Mouse (Mus musculus) limb, embryonic 15.5 days (tissue): ENCODE data around the gene Sec11a. TPM values are rescaled to one million over a fixed set of nuclear protein-coding genes. Genes with fewer than 3 reads are reported as not detected.
A peak's percentile ranks its signal among the peaks of the same experiment; 100 is the strongest.

ENCODE experiments used
- ATAC-seq: fragments of 200-750 bp; cut with Nextera tagmentation; 2 replicates; pipeline ENCODE4 v1.8.0; 2017; ENCODE audit warnings: low read depth, moderate TSS enrichment; ENCODE audit not compliant: insufficient number of reproducible peaks, low FRiP score, low TSS enrichment
- H3K27ac ChIP-seq: fragments of 300-500 bp; sonication (generic); 2 replicates; pipeline ENCODE4 v1.5.1; 2015; ENCODE audit warnings: moderate library complexity, mild to moderate bottlenecking, inconsistent platforms
- H3K27me3 ChIP-seq: fragments of 300-500 bp; sonication (generic); 2 replicates; pipeline ENCODE4 v1.6.1; 2015; ENCODE audit warnings: inconsistent platforms
- H3K36me3 ChIP-seq: fragments of 300-500 bp; sonication (generic); 2 replicates; pipeline ENCODE4 v1.6.1; 2015; ENCODE audit warnings: inconsistent platforms
- H3K4me1 ChIP-seq: fragments of 300-500 bp; sonication (generic); 2 replicates; pipeline ENCODE4 v1.6.1; 2015; ENCODE audit warnings: inconsistent platforms
- H3K4me2 ChIP-seq: fragments of 300-500 bp; sonication (generic); 2 replicates; pipeline ENCODE4 v1.6.1; 2015; ENCODE audit warnings: mild to moderate bottlenecking, inconsistent platforms
- H3K4me3 ChIP-seq: fragments of 300-500 bp; sonication (generic); 2 replicates; pipeline ENCODE4 v1.5.1; 2015; ENCODE audit warnings: mild to moderate bottlenecking, inconsistent platforms
- H3K9ac ChIP-seq: fragments of 300-500 bp; sonication (generic); 2 replicates; pipeline ENCODE4 v1.6.1; 2015; ENCODE audit warnings: inconsistent platforms
- H3K9me3 ChIP-seq: fragments of 300-500 bp; sonication (generic); 2 replicates; pipeline ENCODE4 v1.6.1; 2016; ENCODE audit warnings: inconsistent platforms
- WGBS: fragments of 180-500 bp; shearing (Covaris S2); methylation state at CpG from one replicate; pipeline ENCODE4 v1.1.7; 2015; 5-methylcytosine and 5-hydroxymethylcytosine counted together
- polyA plus RNA-seq: library from polyadenylated mRNA; unstranded; fragments of >200 nt; fragmentation: Nextera tagmentation; extraction: Ambion mirVana; gene quantifications from 2 replicates; pipeline ENCODE4 v1.2.1, GENCODE M21; 2015

Sec11a gene
- polyA plus RNA-seq, 1 experiment from 2014 or later = 230 TPM

GRCm38 (mm10) chr7:80864831-80865230, 82.7 kb downstream of the Sec11a start:
- H3K4me3 ChIP-seq = no peak overlapping the region
- H3K4me2 ChIP-seq = no peak overlapping the region
- no peak overlapping the region for H3K9ac ChIP-seq
- no peak overlapping the region for H3K27ac ChIP-seq
- peaks cover 54% of the 10 kb centered on the region for H3K36me3 ChIP-seq
- H3K9me3 ChIP-seq = no peaks in the 10 kb centered on the region
- WGBS = 77% methylated on average over 8 of the region's 8 CpGs
- peaks cover 16% of the 10 kb centered on the region for H3K4me1 ChIP-seq
- H3K27me3 ChIP-seq = no peaks in the 10 kb centered on the region
- ATAC-seq = no peak

DNA sequence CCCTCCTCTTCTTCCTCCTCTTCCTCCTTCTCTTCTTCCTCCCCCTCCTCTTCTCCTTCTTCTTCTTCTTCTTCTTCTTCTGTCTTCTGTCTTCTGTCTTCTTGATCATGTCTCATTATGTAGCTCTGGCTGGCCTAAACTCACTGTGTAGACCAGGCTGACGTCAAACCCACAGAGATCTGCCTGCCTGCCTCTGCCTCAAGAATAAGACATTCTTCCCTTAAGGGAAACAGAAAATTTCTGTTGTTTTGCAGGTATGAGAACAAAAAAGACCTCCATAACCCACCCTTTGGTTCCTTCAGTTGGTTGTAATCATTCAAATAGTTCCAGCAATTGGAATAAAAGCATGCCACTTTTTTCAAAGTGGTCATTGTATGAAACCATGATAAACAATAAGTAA, 83.4 kb downstream of the Sec11a start:
- ATAC-seq = no peak
- Histone ChIP-seq H3K36me3 (peaks cover 50% of the 10 kb centered on the region), H3K9me3 (no peaks in the 10 kb centered on the region), H3K4me3 (no peak overlapping the region), H3K4me1 (peaks cover 16% of the 10 kb centered on the region), H3K27ac (no peak overlapping the region), H3K27me3 (no peaks in the 10 kb centered on the region), H3K9ac (no peak overlapping the region), H3K4me2 (no peak overlapping the region)
- 77% methylated on average over 1 of the region's 1 CpGs for WGBS

GRCm38 (mm10) chr7:80863520-80863919, 84.1 kb downstream of the Sec11a start:
- H3K27me3 ChIP-seq = no peaks in the 10 kb centered on the region
- no peak overlapping the region for H3K27ac ChIP-seq
- ATAC-seq = no peak
- no peaks in the 10 kb centered on the region for H3K9me3 ChIP-seq
- H3K4me2 ChIP-seq = no peak overlapping the region
- 87% methylated on average over 5 of the region's 5 CpGs for WGBS
- no peak overlapping the region for H3K4me3 ChIP-seq
- peaks cover 16% of the 10 kb centered on the region for H3K4me1 ChIP-seq
- H3K9ac ChIP-seq = no peak overlapping the region
- peaks cover 44% of the 10 kb centered on the region for H3K36me3 ChIP-seq

- Histone ChIP-seq H3K36me3 (peaks cover 36% of the 10 kb centered on the region), H3K4me2 (no peak overlapping the region), H3K27me3 (no peaks in the 10 kb centered on the region), H3K4me1 (peaks cover 16% of the 10 kb centered on the region), H3K9ac (no peak overlapping the region), H3K9me3 (no peaks in the 10 kb centered on the region), H3K27ac (no peak overlapping the region), H3K4me3 (no peak overlapping the region)
- 76% methylated on average over 2 of the region's 2 CpGs for WGBS
- no peak for ATAC-seq
Observed at GRCm38 (mm10) chr7:80862475-80862874, 85.1 kb downstream of the Sec11a start.

GRCm38 (mm10) chr7:80860729-80861274, 86.8 kb downstream of the Sec11a start, which contains the start of gene Zscan2:
Gene Zscan2 (plus strand): TSS chr7:80860920.
- peaks cover 16% of the 10 kb centered on the region for H3K4me1 ChIP-seq
- H3K9ac ChIP-seq = peak within 1 kb of the TSS; percentile 77
- no peaks in the 10 kb centered on the region for H3K27me3 ChIP-seq
- peak within 1 kb of the TSS; percentile 86 for H3K27ac ChIP-seq
- 0% methylated on average over 40 of the region's 40 CpGs for WGBS
- H3K4me3 ChIP-seq = peak within 1 kb of the TSS; percentile 97
- H3K36me3 ChIP-seq = peaks cover 22% of the 10 kb centered on the region
- peak; percentile 98 for ATAC-seq
- H3K9me3 ChIP-seq = no peaks in the 10 kb centered on the region
- H3K4me2 ChIP-seq = peak within 1 kb of the TSS; percentile 69

DNA sequence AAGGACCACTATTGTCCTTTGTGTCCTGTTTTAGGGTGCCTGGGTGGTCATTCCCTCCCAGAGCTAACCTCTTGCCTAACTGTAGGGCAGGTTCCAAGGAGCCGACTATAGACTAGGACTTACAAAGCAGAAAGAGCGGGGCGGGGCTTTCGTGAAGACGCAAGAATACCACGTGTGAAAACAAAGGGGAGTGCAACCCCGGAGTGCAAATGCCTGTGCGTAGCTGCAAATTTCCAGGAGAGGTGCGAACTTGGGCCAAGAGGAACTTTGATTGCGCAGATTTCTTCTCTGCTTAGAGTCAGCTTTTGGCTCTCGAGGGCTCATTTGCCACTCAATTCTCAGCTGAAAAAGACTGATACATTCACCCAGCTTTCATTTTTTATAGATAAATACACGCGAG, 87.4 kb downstream of the Sec11a start:
- H3K4me1 ChIP-seq = peaks cover 16% of the 10 kb centered on the region
- peak overlapping the region; percentile 4; the same call in 1 of the 2 replicates for H3K9ac ChIP-seq
- WGBS = under 1% methylated on average over 13 of the region's 13 CpGs
- H3K4me2 ChIP-seq = peak overlapping the region; percentile 69
- peak overlapping the region; percentile 97 for H3K4me3 ChIP-seq
- H3K27me3 ChIP-seq = no peaks in the 10 kb centered on the region
- H3K9me3 ChIP-seq = no peaks in the 10 kb centered on the region
- no peak overlapping the region for H3K27ac ChIP-seq
- ATAC-seq = 0 out of 2 replicates have a peak, but pooled peaks have one; percentile 61
- H3K36me3 ChIP-seq = peaks cover 17% of the 10 kb centered on the region

DNA sequence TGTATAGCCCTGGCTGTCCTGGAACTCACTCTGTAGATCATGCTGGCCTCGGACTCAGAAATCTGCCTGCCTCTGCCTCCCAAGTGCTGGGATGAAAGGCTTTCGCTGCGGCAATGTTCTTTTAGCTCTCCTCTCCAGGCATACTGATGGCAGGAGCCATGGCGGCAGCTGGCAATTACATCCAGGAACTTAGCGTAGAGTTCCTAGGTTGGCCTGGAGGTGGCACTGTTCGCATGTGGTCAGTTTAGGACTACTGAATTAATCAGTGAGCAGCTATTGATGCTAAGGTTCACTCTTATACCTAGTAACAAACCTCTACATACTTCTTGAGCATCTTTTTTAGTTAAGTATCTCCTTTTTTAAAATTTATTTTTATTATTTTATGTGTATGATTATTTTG, 90.4 kb downstream of the Sec11a start:
- no peak overlapping the region for H3K9ac ChIP-seq
- H3K4me3 ChIP-seq = no peak overlapping the region
- H3K4me2 ChIP-seq = no peak overlapping the region
- peaks cover 9% of the 10 kb centered on the region for H3K4me1 ChIP-seq
- H3K9me3 ChIP-seq = no peaks in the 10 kb centered on the region
- no peak overlapping the region for H3K27ac ChIP-seq
- H3K36me3 ChIP-seq = no peaks in the 10 kb centered on the region
- H3K27me3 ChIP-seq = no peaks in the 10 kb centered on the region
- ATAC-seq = no peak
- 27% methylated on average over 6 of the region's 6 CpGs for WGBS

DNA sequence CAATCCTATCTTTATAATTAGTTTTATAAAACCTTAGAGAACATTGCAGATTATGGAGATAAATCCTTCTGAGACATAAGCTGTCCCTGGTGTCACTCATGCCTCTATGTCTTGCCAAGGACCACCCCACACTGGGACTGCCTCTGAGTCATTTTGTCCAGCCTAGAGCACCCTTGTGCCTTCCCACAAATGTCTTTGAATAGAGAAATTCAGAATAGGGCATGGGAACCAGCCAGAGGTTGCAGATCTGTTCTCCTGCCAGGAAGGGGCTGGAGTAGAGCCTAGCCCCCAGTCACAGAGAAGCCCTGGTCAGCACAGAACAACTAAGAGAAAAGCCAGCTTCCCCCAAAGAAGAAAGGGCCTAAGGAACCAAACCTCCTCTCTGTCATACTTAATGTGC, 92.3 kb downstream of the Sec11a start:
- no peak for ATAC-seq
- Histone ChIP-seq H3K4me1 (0 out of 2 replicates have a peak, but pooled peaks cover 3% of the 10 kb centered on the region), H3K4me3 (no peak overlapping the region), H3K9ac (no peak overlapping the region), H3K27me3 (no peaks in the 10 kb centered on the region), H3K27ac (no peak overlapping the region), H3K4me2 (no peak overlapping the region), H3K36me3 (no peaks in the 10 kb centered on the region), H3K9me3 (no peaks in the 10 kb centered on the region)

Other genes with a start within 250 kb of the Sec11a start
- 98.9 and 103 TPM in 2 replicates for gene Iqgap1, start 121.8 kb downstream of the Sec11a start, polyA plus RNA-seq
- 2.3 and 2.6 TPM in 2 replicates for gene Zscan2, start 86.9 kb downstream of the Sec11a start, polyA plus RNA-seq
- gene Wdr73, start 46.5 kb downstream of the Sec11a start, polyA plus RNA-seq = 26.3 and 27.4 TPM in 2 replicates
- 5.6 and 6.6 TPM in 2 replicates for gene Nmb, start 42.7 kb downstream of the Sec11a start, polyA plus RNA-seq
- gene Zfp592, start 45.9 kb upstream of the Sec11a start, polyA plus RNA-seq = 11.8 and 15.6 TPM in 2 replicates
- gene Alpk3, start 109.8 kb upstream of the Sec11a start, polyA plus RNA-seq = 2.2 and 5.9 TPM in 2 replicates
- 0.06 and 0.15 TPM in 2 replicates for gene Slc28a1, start 167.0 kb upstream of the Sec11a start, polyA plus RNA-seq